Comparison of ENCODE assay signal across 18 mouse cellular contexts in the genomic region with DNA sequence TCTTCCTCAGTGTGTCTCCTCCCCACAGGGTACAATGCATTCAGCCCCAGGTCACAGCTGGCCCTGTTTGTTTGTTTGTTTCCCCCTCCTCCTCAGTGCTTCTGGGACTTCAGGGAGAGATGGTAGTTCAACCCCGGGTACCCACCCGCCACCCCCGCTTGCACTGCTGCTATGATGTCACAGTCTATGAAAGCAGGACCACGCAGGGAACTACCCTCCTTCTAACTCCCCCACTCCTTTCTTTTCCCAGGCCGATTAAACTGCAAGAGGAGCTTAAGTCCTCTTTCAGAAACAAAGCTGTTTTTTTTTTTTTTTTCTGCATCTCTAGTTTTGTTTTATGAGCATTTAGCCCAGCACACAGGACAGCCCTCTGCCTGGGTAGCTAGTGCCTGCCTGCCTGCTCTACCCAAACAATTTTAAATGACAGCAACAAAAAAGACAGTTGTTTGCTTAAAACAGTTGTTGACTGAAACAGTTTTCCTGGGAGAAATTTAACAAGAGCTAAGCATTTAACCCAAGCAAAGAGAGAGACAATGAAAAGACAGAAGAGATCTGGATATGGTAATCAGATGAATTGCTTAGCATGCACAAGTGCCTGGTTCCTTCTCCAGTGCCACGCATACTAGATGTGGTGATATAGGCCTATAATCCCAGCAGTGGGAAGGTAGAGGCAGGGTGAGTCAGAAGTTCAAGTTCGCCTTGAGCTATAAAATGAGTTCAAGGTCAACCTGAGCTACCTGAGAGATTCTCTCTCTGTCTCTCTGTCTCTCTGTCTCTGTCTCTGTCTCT.
DNase-seq lines count a peak whose midpoint lies in the region; ATAC-seq lines count a peak whose summit lies in the region.
"Had no signal": no experiment of that assay in that cellular context is flagged by ENCODE, and none has a peak within 500 bp of the region (broad histone marks: within the 10 kb centered on the region; RNA-seq: fewer than 3 reads in every experiment).

No protein-coding gene starts in this region.

- peak; percentile 78 for ATAC-seq in midbrain, embryonic 12.5 days (ENCODE audit: low FRiP score, low read depth)

- WGBS in midbrain, embryonic 12.5 days = 19% methylated on average over 7 of the region's 7 CpGs

- peaks cover 10% of the 10 kb centered on the region for H3K4me1 ChIP-seq in midbrain, embryonic 12.5 days
- H3K4me1 ChIP-seq: embryonic facial prominence, embryonic 15.5 days had no signal

- H3K4me3 ChIP-seq in midbrain, embryonic 12.5 days = no peak overlapping the region
- H3K4me3 ChIP-seq: embryonic facial prominence, embryonic 15.5 days; myocyte had no signal

- H3K27me3 ChIP-seq in midbrain, embryonic 12.5 days = no peaks in the 10 kb centered on the region
- H3K27me3 ChIP-seq: embryonic facial prominence, embryonic 15.5 days had no signal

- H3K4me2 ChIP-seq in midbrain, embryonic 12.5 days (replicated peaks) = no peak overlapping the region
- H3K4me2 ChIP-seq: embryonic facial prominence, embryonic 15.5 days had no signal

- H3K36me3 ChIP-seq in midbrain, embryonic 12.5 days = no peaks in the 10 kb centered on the region
- H3K36me3 ChIP-seq: embryonic facial prominence, embryonic 15.5 days had no signal

- H3K27ac ChIP-seq in midbrain, embryonic 12.5 days (replicated peaks) = peak overlapping the region; percentile 56
- H3K27ac ChIP-seq: embryonic facial prominence, embryonic 15.5 days; kidney, postnatal 0 days had no signal

- peak; percentile 1 for DNase-seq in heart, adult 11 months
- no peak for DNase-seq in heart, postnatal 14 days
- DNase-seq in retina, postnatal 1 day = peak; percentile 32
- no peak for DNase-seq in retina, embryonic 14.5 days (ENCODE audit: low spot score)
- no peak for DNase-seq in spleen, postnatal 14 days (ENCODE audit: low spot score in 2 of 2)
- no peak for DNase-seq in layer of hippocampus, postnatal 10 days (ENCODE audit: low spot score in 2 of 2)
- DNase-seq: adrenal gland, postnatal 25 days; cerebellum, adult 9-10 months; gastrocnemius, postnatal 36 days; heart, postnatal 36 days; kidney, adult 11 months; lung, postnatal 4 days; thymus, adult 18-20 months; thymus, postnatal 36 days had no signal

- H3K9ac ChIP-seq in midbrain, embryonic 12.5 days (replicated peaks) = no peak overlapping the region
- H3K9ac ChIP-seq: embryonic facial prominence, embryonic 15.5 days had no signal

- H3K9me3 ChIP-seq in midbrain, embryonic 12.5 days = no peaks in the 10 kb centered on the region
- H3K9me3 ChIP-seq: embryonic facial prominence, embryonic 15.5 days had no signal

- intact Hi-C loops in heart, postnatal 14 days (cut with DNase I) = no loop called here

Comparison
In these comparisons a context has a peak if more than half of its experiments do, and no peak if none do; other contexts are left out.
1. DNase-seq: peak in heart, adult 11 months (single experiment) and retina, postnatal 1 day (single experiment); none in heart, postnatal 14 days (0 of 2), retina, embryonic 14.5 days (single experiment), spleen, postnatal 14 days (0 of 2) and layer of hippocampus, postnatal 10 days (0 of 2).